Mouse (Mus musculus) forelimb bud, embryonic 11.5 days (tissue): ENCODE data around the gene Btbd7.
A peak's percentile ranks its signal among the peaks of the same experiment; 100 is the strongest.

Source experiments
- DNase-seq: peaks from one replicate; pipeline ENCODE4 v3.0.0-alpha.2; 2012; ENCODE audit warnings: low read depth, low spot score

Gene Btbd7

DNA sequence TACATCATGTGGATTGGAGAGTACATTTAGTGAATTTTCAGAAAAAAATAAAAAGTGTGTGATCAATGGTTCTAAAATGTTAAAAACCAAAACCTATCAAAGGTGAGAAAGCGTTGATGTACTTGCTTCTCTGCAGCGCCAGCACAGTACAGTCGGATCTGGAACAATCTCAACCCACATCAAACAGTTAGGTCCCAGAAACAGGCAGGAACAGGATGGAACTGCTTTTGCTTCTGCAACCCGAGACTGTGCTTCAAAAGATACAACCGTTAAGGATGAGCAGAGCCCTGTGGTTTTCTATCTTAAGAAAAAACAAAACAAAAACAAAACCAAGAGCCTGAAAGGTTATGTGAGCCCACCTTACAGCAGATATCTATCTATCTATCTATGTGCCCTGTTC, 95.4 kb downstream of the Btbd7 start:
- DNase-seq, result no peak

DNA sequence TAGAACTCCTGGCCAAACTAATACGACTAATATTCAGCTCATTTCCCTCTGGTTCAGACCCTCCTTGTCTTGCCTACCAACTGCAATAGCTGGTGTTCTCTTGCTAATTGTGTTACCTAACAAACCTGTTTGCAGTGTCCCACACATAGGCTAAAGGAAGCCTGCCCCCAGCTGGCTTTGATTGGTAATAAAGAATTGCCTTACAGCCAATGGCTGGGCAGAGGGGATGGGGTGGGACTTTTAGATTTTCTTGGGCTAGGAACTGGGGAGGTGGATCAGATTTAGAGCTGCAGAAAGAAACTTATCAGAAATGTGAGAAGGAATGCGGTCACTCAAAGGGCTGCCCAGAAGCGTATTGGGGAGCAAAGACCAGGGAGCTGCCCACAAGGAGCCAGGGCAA, 98.8 kb downstream of the Btbd7 start:
- no peak for DNase-seq

DNA sequence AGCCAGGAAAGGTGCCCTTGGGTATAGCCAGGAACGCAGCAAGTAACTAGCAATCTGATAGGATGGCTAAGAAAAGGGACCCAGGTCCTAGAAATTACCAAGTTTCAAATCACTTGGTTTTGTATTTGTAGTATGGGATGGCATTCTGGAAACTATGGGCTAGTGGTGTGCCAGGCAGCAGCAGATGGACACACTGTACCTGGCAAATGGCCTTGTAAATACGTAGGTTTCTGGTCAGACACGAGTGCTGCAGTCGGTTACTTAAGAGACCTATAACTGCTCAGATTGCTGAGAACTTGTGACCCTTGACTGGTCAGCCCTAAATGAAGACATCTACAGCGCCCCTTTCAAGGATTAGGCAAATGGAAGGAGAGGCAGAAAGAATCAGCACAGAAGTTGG, 100.1 kb downstream of the Btbd7 start:
- DNase-seq, result no peak

DNA sequence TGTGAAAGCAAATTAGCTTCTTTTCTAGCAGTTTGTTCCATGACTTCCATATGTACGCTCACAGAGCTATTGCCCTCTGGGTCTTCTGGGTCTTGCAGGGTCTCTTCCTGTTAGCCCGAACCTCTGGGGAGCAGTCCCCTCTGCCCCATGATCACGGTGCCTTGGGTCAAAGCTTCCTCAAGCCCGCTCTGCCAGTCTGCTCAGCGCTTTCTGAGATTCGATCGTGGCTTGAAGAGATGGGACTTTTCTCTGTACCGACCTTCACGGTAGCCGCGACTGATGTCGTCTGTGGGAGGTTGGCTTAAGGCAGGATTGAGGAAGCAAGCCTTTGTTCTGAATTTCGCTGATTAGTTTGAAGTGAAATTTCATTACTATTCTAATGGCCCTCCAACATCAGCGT, 102.2 kb downstream of the Btbd7 start:
- DNase-seq, result no peak

DNA sequence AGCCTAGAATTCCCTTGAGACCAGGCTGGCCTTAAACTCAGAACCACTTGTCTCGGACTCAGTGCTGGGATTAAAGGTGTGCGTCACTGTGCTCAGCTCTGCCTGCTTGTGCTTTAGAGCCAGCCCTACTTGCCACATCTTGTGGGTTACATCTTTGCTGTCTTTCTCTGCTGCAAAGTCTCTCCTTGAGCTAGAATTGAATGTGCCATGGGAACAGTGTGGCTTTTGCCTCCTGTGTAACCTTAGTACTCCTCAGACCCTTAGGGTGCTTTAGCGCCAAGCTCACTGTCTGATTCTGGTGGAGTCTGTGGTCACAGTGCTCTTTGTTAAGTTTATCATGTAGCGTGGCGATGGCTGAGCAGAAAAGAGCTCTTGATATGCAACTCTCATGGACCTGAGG, 105.6 kb downstream of the Btbd7 start:
- no peak for DNase-seq

DNA sequence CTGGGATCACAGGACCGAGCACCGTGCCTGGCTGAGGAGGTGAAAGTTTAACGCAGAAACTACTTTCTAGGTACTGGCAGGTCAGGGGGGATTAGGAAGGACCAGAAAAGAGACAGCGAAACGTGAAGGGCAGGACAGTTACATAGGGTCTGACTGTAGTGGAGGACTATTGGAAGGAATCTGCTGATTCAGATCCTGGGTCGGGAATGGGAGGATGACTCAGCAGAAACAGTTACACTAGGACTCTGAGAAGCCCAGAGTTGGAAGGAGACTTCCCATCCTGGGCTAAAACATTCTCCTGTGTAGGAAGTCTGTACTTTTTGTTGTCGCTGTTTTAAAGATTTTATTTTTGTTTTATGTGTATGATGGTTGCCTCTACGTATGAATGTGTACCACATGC, 106.7 kb downstream of the Btbd7 start:
- no peak for DNase-seq

DNA sequence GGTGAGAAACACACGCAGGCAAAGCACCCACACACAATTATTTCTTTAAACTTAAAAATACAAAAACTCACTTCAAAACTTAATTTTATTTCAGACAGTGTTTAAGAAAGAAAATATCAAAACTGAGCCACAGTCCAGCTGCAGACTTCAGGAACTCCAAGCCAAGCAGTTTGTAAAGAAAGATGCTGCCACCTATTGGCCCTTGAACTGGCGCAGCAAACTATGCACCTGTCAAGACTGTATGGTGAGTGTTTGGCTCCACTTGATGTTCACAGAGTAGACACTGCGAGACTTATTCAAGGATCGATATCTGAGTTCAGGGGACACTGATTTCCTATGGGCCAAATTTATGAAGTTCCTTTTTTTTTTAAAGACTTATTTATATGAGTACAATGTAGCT, 109.3 kb downstream of the Btbd7 start:
- no peak for DNase-seq

DNA sequence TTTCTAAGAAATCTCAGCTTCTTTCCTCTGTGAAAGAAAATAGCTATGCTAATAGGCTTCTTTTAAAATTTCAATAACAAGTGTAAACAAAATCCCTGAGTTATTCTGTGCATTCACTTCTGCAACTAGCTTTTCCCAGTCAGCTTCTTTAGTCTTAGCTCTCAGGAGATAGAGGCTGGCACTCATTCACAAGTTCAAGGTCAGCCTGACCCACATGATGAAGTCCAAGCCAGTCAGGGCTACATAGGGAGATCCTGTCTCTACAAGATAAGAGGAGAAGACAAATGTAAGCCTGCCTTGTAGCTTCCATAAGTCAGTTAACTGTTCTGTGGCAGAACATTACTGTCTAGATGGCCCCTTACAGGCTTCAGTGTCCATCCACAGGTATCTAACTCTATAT, 114.6 kb downstream of the Btbd7 start:
- DNase-seq, result no peak

DNA sequence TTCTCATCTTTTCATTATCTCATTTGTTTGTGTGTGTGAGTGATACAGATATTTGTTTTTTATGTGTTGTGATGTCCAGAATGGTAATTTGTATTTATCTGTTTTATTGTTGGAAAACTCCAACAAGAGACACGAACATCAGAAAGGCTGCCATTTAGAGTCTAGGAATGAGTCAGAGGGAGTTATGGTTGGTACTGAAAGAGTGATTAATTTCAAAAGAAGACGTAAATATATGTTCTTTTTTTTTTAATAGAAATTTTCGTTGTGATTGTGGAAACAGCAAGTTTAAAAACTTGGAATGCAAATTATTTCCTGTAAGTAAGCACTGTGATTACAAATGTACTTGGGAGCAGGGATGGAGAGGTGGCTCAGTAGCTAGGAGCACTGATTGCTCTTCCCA, 116.6 kb downstream of the Btbd7 start:
- DNase-seq, result no peak

DNA sequence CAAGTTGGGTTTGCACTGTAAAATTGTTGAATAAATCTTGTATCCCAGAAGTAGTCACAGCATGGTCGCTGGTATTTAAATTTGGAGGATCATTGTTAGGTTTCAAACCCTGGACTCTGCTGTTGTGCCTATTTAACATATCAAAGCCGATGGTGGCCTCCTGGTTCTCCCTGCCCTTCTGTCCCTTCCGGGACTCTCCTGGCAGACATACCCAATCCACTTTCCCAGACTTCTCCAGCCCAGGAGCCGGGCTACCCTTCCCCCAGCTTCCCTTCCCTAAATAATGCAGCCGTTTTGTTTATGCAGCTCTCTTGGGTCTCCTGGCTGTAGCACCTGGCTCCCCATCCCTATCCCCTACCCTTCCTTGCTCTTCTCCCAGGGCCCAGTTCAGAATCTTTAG, 119.3 kb downstream of the Btbd7 start:
- no peak for DNase-seq

DNA sequence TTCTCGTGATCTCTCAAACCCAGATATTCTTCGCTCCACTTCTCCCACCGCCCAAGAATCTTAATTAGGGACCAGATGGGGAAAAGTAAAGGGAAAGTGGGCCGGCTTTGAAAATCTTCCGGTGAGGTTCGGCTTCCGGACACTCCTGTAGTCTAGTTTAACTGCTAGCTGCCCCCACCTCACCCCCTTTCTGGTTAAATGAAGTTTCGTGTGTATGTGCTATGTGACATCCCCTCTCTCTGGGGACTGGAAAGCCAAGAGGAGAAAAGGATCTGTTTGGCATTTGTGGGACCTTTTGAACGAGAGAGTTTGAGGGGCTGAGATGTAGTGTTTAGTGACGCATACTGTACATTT, 119.9 kb downstream of the Btbd7 start, which contains the start of gene Gm20604:
TSS of gene Gm20604 (minus strand) at position 270 of the 354 bp plus-strand sequence.
- no peak for DNase-seq

DNA sequence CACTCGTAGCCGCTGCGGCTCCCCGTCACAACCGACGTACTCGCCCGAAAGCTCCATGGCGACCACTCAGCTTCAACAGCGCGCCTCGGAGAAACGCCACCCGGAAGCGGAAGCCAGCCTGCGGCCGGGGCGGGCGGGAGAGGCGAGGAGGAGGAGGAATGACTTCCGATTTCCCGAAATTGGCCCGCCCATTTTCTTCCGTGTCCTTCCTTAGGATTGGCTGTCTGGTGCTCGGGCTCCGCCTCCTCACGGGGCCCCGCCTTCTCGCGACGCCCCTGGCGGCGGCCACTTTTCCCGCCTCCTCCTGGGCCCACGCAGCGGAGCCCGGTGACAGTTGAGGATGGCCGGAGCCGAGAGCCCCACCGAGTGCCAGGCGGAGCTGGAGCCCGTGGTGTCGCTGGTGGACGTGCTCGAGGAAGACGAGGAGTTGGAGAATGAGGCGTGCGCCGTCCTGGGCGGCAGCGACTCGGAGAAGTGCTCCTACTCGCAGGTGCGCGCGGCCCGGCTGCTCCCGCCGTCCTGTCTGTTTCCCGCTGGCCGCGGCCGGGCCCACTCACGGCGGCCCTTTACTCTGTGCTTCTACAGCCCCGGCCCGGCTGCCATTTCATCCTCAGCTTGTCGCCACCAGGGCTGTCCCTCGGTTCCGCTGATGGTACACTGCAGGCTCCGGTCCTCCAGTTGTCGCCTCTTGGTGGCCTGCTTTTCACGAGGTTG, 120.4 kb downstream of the Btbd7 start, which contains the start of the genes Gm28051, Gon7 and Ubr7:
TSS of gene Gm28051 (minus strand) at position 77 of the 714 bp plus-strand sequence.
TSS of gene Gon7 (minus strand) at position 115 of the 714 bp plus-strand sequence.
TSS of gene Ubr7 (plus strand) at position 279 of the 714 bp plus-strand sequence.
- DNase-seq, result peak; percentile 97

DNA sequence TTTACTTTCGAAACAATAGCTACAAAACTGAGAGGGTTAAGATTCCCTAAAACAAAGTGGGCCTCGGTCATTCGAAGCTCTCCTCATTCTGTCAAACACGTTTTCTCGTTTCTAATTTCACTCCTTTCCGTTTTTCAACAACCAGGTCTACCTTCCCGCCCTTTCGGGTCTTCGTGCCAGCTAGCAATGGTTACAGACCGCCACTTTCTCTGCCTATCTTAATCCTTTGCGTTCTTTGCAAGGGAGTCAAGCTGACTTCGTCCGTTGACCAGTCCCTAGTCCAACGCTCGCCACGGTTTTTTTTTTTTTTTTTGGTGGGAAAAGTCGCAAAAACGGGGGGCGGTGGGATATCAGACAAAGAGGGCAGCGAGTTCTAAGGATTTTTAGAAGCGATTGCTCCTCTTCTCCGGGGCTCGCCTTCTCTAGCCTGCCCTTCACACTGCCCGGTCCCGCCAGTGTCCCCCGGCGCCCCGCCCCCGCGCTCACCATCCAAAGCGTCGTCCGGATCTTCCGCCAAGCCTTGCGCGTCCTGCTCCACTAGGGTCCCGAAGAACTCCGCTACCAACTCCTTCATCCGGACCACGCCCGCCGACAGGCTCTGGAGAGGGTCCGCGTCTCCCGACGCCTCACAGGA, 121.1 kb downstream of the Btbd7 start:
- peak; percentile 16 for DNase-seq

DNA sequence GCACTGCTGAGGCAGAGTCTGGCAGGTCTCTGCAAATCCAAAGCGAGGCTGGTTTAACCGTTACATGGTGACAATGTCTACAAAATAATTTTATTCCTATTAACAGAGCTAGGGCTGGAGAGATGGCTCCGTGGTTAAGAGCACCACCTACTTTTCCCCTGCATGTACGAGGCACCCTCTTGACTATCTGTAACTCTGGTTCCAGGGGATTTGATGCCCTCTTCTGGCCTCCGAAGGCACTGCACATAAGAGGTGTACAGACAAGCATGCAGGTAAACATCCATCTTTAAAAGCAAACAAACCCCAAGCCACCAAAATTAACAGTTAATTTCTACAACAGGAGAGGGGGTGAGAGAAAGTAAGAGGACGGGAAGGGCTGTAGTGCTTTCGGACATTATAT, 122.0 kb downstream of the Btbd7 start:
- DNase-seq, result no peak

DNA sequence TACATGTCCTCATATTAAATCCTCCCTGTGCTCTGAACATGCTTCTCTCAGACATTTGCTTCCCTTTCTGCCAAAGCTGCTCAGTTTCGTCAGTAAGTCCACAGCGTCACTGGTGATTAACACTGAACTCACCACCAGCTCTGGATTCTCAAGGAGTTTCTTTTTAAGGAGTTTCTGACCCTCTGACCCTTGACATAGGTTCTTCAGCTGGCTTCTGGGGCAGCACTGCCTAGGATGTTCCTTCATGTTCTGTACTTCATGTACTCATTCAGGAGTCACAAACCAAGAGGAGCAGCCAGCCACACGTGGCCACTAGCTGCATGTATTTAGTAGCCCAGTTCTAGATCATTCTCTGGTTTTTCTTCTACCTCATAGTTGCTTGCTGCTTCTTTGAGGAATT, 130.0 kb downstream of the Btbd7 start:
- no peak for DNase-seq

DNA sequence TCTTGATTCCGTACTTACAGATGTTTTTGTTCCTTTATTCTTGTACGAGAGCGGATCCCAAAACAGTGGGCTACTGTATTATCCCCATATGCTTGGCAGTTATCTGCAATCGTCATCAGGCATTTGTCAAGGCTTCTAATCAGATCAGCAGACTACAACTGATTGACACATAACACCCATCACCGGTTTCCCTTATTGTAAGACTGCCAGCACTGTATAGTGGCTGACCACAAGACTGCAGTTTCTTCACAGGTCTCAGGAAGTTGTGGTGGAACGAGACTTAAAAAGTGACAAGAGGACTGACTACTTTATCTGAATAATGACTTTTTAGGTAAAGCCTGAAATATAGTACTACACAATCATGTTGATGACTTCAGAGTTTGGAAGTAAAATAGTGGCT, 133.4 kb downstream of the Btbd7 start:
- DNase-seq, result no peak

DNA sequence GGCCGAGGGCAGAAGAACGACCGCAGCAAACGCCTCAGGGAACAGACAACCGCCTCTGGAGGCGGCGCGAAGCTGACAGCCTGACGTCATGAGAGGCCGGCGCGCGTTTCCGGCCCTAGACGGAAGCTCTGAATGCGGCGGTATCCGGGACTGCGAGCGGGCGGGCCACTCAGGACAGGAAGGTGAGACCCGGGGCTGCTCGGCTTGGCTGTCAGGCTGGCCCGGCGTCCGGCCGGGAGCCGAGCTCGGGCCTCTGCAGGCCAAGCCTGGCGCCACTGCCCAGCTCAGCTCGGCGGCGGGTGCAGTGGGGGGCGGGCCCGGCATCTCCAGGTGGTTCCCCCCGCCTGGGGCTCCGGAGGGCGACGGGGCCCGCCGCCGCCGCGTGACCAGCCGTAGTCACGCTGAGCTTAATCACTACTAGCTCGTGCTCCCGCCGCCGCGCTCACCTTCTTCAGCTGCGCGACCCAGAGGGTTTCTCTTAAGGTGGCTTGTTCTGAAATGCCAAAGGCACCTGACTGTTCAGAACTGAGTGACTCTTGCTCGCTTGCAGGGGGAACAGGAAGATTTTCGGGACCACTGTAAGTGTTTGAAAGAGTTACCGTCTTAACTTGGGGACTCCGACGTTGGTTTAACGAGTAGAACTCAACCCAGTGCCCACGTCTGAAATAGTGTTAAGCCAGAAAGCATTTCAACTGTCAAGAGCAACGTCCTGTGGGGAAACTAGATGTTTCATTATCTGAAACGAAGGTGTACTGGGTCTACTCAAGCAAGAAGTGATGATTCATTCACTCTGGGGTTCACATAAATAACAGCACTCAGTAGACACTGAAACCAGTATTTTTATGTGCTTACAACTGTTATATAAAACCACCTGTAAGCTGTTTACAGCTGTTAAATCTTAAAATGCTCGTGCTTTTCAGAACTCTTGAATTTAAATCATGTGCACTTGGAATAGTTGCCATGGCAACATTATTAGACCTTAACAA, 134.4 kb downstream of the Btbd7 start, which contains the start of the genes Moap1 and Tmem251:
TSS of gene Moap1 (minus strand) at position 73 of the 986 bp plus-strand sequence.
TSS of gene Tmem251 (plus strand) at position 174 of the 986 bp plus-strand sequence.
- peak; percentile 82 for DNase-seq

DNA sequence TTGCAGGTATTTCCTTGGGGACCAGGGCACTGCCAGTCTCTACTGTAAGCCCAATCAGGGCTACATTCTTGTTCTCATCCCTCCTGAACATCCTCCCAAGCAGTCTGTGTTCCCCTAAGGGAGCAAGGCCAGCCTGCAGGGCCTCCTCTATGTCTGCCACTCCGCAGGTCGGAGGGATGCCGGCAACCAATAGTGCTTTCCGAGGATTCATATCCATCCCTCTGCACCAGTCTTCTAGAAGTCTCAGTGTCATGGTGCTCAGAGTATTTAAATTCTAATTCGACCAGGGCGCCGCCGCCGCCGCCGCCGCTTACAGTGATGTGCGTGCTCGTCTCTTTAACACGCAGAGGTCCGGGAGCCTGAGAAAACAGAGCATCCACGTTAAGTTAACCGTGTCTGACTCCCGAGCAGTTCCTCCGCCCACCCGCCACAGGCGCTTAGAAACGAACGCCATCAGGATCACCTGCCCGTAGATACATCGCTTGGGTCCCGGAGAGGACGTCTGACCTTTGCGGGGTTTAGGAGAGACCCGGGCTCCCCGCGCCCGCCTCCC, 135.2 kb downstream of the Btbd7 start:
- DNase-seq, result no peak

DNA sequence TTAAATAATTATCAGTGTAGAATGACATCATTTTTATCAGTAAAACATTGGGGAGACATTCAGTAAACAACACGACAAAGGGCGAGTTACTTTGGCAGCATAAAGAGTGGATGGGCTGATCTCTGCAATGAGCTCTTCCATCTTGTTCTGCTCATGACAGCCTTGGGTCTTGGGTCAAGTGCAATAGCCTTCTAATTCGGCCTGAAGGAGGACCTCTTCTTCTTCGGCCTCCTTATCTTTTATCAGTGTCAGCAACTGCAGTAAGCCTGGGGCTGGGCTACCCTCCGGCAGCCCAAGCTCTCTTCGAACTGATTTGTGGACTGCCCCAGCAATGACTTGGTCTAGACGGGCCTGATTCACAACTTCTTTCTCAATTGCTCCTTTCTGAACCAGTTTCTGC, 136.2 kb downstream of the Btbd7 start:
- DNase-seq, result no peak

DNA sequence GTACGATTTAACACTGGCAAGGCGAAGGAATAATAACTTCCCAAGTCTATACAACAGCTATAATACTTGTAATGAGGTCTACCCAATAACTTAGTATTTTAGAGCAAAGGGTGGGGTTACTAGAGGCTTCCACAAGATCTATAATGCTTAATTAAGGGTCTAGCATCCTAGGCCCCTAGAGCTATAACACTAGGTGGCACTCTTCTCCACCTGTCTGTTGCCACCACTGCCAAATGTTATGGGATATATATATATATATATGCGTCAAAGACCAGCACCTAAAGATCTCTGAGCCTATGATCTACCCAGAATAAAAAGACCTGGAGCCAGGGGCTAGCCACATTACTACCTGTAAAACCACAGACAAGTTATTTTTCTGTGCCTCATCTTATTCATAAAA, 138.0 kb downstream of the Btbd7 start:
- no peak for DNase-seq

DNA sequence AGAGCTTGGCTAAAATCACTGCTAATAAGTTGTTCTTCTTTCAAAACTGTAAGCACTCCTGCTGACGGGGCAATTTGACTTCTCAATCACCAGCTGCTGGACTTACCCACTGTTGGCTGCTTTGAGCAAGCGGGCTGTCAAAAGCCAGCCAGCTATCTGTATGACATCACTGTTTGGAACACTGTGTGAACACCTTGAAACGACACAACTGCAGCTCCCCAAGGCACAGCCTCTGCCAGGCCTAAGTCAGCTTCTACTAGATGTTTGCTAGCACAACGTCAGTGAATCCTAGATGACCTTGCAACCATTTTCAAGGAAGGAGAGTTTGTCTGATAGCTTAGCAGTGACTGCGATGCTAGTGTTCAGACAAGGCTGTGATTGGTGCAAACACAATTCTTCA, 139.2 kb downstream of the Btbd7 start:
- DNase-seq, result no peak

DNA sequence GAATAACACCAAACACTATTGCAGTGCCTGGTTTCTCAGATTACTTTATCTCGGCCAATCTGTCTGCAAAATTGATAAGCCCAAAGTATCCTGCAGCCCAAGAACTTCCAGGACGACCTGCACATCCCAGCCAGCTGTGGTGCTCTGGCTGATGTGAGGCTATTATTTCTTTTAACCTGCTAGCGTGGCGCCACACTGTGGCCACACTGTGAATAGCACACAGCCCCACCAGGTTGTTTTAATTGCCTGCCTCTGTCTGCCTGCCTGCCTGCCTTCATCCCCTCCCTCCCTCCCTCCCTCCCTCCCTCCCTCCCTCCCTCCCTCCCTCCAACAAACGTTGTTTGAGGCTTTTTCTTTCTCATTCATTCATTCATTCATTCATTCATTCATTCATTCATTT, 144.9 kb downstream of the Btbd7 start:
- DNase-seq, result peak; percentile 73
